In the genomic region with DNA sequence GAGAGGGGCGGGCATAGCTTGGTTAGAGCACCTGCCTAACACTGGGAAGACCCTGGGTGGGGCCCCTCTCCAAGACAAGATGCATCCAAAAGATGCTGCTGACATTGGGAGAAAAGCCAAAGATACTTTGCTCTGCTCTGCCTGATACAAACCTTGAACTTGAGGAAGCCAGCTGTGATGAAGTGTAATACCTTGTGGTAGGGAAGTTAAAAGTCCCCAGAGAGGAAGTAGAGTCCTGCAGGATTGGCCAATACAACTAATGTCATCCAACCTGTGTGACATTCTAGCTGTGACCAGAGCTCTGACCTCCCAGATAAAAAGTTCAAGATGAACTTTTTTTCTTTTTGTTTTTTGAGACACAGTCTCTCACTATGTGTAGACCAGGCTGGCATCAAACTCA, we compare ENCODE assay signal across 10 mouse cellular contexts. TPM values are rescaled to one million over a fixed set of nuclear protein-coding genes. Genes with fewer than 3 reads are reported as not detected.
DNase-seq lines count a peak whose midpoint lies in the region; ATAC-seq and TF ChIP-seq lines count a peak whose summit lies in the region.
"Had no signal": no experiment of that assay in that cellular context is flagged by ENCODE, and none has a peak within 500 bp of the region (broad histone marks: within the 10 kb centered on the region; RNA-seq: fewer than 3 reads in every experiment).

No protein-coding gene starts in this region.

- TF ChIP-seq CTCF in intestine, postnatal 0 days (IDR thresholded peaks at IDR 0.05; ENCODE audit: low read depth), result no peak

- peak overlapping the region; percentile 91 for H3K9ac ChIP-seq in heart, embryonic 13.5 days
- H3K9ac ChIP-seq in midbrain, embryonic 11.5 days (ENCODE audit: low read length), result no peak overlapping the region
- peak overlapping the region; percentile 78; the same call in 1 of the 2 replicates for H3K9ac ChIP-seq in intestine, postnatal 0 days (ENCODE audit: low read depth, low read length)
- no peak overlapping the region for H3K9ac ChIP-seq in stomach, embryonic 14.5 days (replicated peaks; ENCODE audit: low read depth, low read length)

- WGBS in heart, embryonic 13.5 days, result 93% methylated on average over 1 of the region's 1 CpGs
- WGBS in midbrain, embryonic 10.5 days, result 92% methylated on average over 1 of the region's 1 CpGs
- WGBS in midbrain, embryonic 11.5 days, result 100% methylated on average over 1 of the region's 1 CpGs
- 96% methylated on average over 1 of the region's 1 CpGs for WGBS in intestine, postnatal 0 days
- WGBS in stomach, embryonic 14.5 days, result 92% methylated on average over 1 of the region's 1 CpGs

- peaks cover 41% of the 10 kb centered on the region for H3K36me3 ChIP-seq in heart, embryonic 13.5 days
- H3K36me3 ChIP-seq in midbrain, embryonic 10.5 days, result peaks cover 35% of the 10 kb centered on the region
- H3K36me3 ChIP-seq in midbrain, embryonic 11.5 days (ENCODE audit: control insufficient read depth, insufficient read depth, low read length), result no peaks in the 10 kb centered on the region; the same call in 1 of the 2 replicates
- peaks cover 25% of the 10 kb centered on the region; the same call in 1 of the 2 replicates for H3K36me3 ChIP-seq in intestine, postnatal 0 days (ENCODE audit: control insufficient read depth, insufficient read depth)
- H3K36me3 ChIP-seq in stomach, embryonic 14.5 days (ENCODE audit: control insufficient read depth, insufficient read depth, low read length), result peaks cover 10% of the 10 kb centered on the region

- DNase-seq in heart, adult 8-10 months (ENCODE audit: low spot score), result no peak
- DNase-seq in midbrain, embryonic 10.5 days (ENCODE audit: low spot score), result no peak
- no peak for DNase-seq in midbrain, embryonic 11.5 days (ENCODE audit: low spot score, missing footprints)
- no peak for DNase-seq in left cerebral cortex, adult 8-10 months (ENCODE audit: low spot score in 2 of 2)
- DNase-seq in cerebellum, postnatal 25 days, result no peak
- DNase-seq: gastrocnemius, postnatal 10 days had no signal

- ATAC-seq in heart, embryonic 13.5 days (ENCODE audit: extremely low read depth, insufficient number of reproducible peaks, low FRiP score, low TSS enrichment), result no peak
- ATAC-seq in midbrain, embryonic 11.5 days (ENCODE audit: low FRiP score), result no peak
- no peak for ATAC-seq in intestine, postnatal 0 days
- ATAC-seq in stomach, embryonic 14.5 days (ENCODE audit: insufficient number of reproducible peaks, insufficient read depth, low FRiP score, low read depth), result no peak

- no peak overlapping the region for H3K4me3 ChIP-seq in heart, embryonic 13.5 days
- peak overlapping the region; percentile 78; the same call in 1 of the 2 replicates for H3K4me3 ChIP-seq in midbrain, embryonic 10.5 days
- H3K4me3 ChIP-seq in midbrain, embryonic 11.5 days (ENCODE audit: low read depth, low read length), result no peak overlapping the region
- no peak overlapping the region for H3K4me3 ChIP-seq in intestine, postnatal 0 days (ENCODE audit: low read depth, low read length)
- no peak overlapping the region for H3K4me3 ChIP-seq in stomach, embryonic 14.5 days (ENCODE audit: low read depth, low read length)

- H3K4me1 ChIP-seq in heart, embryonic 13.5 days, result peaks cover 45% of the 10 kb centered on the region
- peaks cover 47% of the 10 kb centered on the region for H3K4me1 ChIP-seq in midbrain, embryonic 10.5 days
- peaks cover 21% of the 10 kb centered on the region for H3K4me1 ChIP-seq in midbrain, embryonic 11.5 days (ENCODE audit: control insufficient read depth, insufficient read depth, low read length)
- H3K4me1 ChIP-seq in intestine, postnatal 0 days (replicated peaks; ENCODE audit: control insufficient read depth, insufficient read depth, low read length), result peaks cover 6% of the 10 kb centered on the region; the same call in 1 of the 2 replicates
- peaks cover 19% of the 10 kb centered on the region for H3K4me1 ChIP-seq in stomach, embryonic 14.5 days (ENCODE audit: control insufficient read depth, insufficient read depth, low read length)

- peak overlapping the region; percentile 85 for H3K4me2 ChIP-seq in heart, embryonic 13.5 days
- no peak overlapping the region for H3K4me2 ChIP-seq in midbrain, embryonic 11.5 days
- H3K4me2 ChIP-seq in intestine, postnatal 0 days (replicated peaks; ENCODE audit: low read depth), result peak overlapping the region; percentile 84
- peak overlapping the region; percentile 60; the same call in 1 of the 2 replicates for H3K4me2 ChIP-seq in stomach, embryonic 14.5 days (replicated peaks; ENCODE audit: low read depth, low read length)

- H3K9me3 ChIP-seq in heart, embryonic 13.5 days, result no peaks in the 10 kb centered on the region
- no peaks in the 10 kb centered on the region for H3K9me3 ChIP-seq in midbrain, embryonic 10.5 days (replicated peaks)
- H3K9me3 ChIP-seq in midbrain, embryonic 11.5 days (ENCODE audit: control insufficient read depth, low read length), result no peaks in the 10 kb centered on the region
- H3K9me3 ChIP-seq in intestine, postnatal 0 days (ENCODE audit: control insufficient read depth), result no peaks in the 10 kb centered on the region
- H3K9me3 ChIP-seq in stomach, embryonic 14.5 days (ENCODE audit: control insufficient read depth, low read depth, low read length), result no peaks in the 10 kb centered on the region

- H3K27me3 ChIP-seq in heart, embryonic 13.5 days (replicated peaks), result no peaks in the 10 kb centered on the region
- no peaks in the 10 kb centered on the region for H3K27me3 ChIP-seq in midbrain, embryonic 10.5 days (ENCODE audit: low read depth, poor library complexity, severe bottlenecking)
- no peaks in the 10 kb centered on the region for H3K27me3 ChIP-seq in midbrain, embryonic 11.5 days (ENCODE audit: control insufficient read depth, insufficient read depth, low read length)
- no peaks in the 10 kb centered on the region for H3K27me3 ChIP-seq in intestine, postnatal 0 days (replicated peaks; ENCODE audit: control insufficient read depth, insufficient read depth, low read length)
- no peaks in the 10 kb centered on the region for H3K27me3 ChIP-seq in stomach, embryonic 14.5 days (ENCODE audit: control insufficient read depth, insufficient read depth, low read length)

- peak overlapping the region; percentile 89; the same call in 1 of the 2 replicates for H3K27ac ChIP-seq in heart, embryonic 13.5 days (replicated peaks)
- no peak overlapping the region for H3K27ac ChIP-seq in midbrain, embryonic 10.5 days (replicated peaks)
- no peak overlapping the region for H3K27ac ChIP-seq in midbrain, embryonic 11.5 days (ENCODE audit: low read depth, low read length)
- H3K27ac ChIP-seq in intestine, postnatal 0 days (ENCODE audit: low read depth, low read length), result peak overlapping the region; percentile 91
- no peak overlapping the region; the same call in 1 of the 2 replicates for H3K27ac ChIP-seq in stomach, embryonic 14.5 days (ENCODE audit: low read length)

RNA-seq across cellular contexts. Expression of gene D17H6S53E, which starts 1.1 kb away (rescaled TPM):
- 8.7 and 9.7 TPM in 2 replicates for polyA plus RNA-seq in heart, embryonic 13.5 days (2015; fragmentation: Nextera tagmentation; extraction: Ambion mirVana)
- total RNA-seq in heart, adult 8-10 months (2022), result 10 to 100 TPM; 27.8 to 33.4 (median 30.3) TPM
- 9.5 and 9.6 TPM in 2 replicates for polyA plus RNA-seq in midbrain, embryonic 10.5 days (2016; fragmentation: Nextera tagmentation; extraction: Ambion mirVana)
- polyA plus RNA-seq in midbrain, embryonic 11.5 days (2014; fragmentation: Nextera tagmentation; extraction: Ambion mirVana), result 7.1 and 8.1 TPM in 2 replicates
- 26.3 and 29.7 TPM in 2 replicates for polyA plus RNA-seq in intestine, postnatal 0 days (2015; fragmentation: Nextera tagmentation; extraction: Ambion mirVana)
- 10.1 and 13.3 TPM in 2 replicates for polyA plus RNA-seq in stomach, embryonic 14.5 days (2014; fragmentation: Nextera tagmentation; extraction: Ambion mirVana)
- total RNA-seq in left cerebral cortex, adult 8-10 months (2022), result 10 to 100 TPM; 25.6 to 34.3 (median 30.1) TPM

RNA-seq across cellular contexts. Expression of gene Csnk2b, which starts 3.2 kb away (rescaled TPM):
- polyA plus RNA-seq in heart, embryonic 13.5 days (2015; fragmentation: Nextera tagmentation; extraction: Ambion mirVana), result 215 and 231 TPM in 2 replicates
- 100 to 1,000 TPM; 152 to 184 (median 155) TPM for total RNA-seq in heart, adult 8-10 months (2022)
- polyA plus RNA-seq in midbrain, embryonic 10.5 days (2016; fragmentation: Nextera tagmentation; extraction: Ambion mirVana), result 299 and 306 TPM in 2 replicates
- 293 and 299 TPM in 2 replicates for polyA plus RNA-seq in midbrain, embryonic 11.5 days (2014; fragmentation: Nextera tagmentation; extraction: Ambion mirVana)
- polyA plus RNA-seq in intestine, postnatal 0 days (2015; fragmentation: Nextera tagmentation; extraction: Ambion mirVana), result 262 and 264 TPM in 2 replicates
- 269 and 270 TPM in 2 replicates for polyA plus RNA-seq in stomach, embryonic 14.5 days (2014; fragmentation: Nextera tagmentation; extraction: Ambion mirVana)
- 100 to 1,000 TPM; 188 to 228 (median 194) TPM for total RNA-seq in left cerebral cortex, adult 8-10 months (2022)

RNA-seq across cellular contexts. Expression of gene Gpank1, which starts 3.8 kb away (rescaled TPM):
- polyA plus RNA-seq in heart, embryonic 13.5 days (2015; fragmentation: Nextera tagmentation; extraction: Ambion mirVana), result 10.7 and 14.1 TPM in 2 replicates
- 10 to 100 TPM in 1 of 4 experiments, 1 to 10 TPM in 3; 6.6 to 10.2 (median 8.2) TPM for total RNA-seq in heart, adult 8-10 months (2022)
- 33.4 and 34.5 TPM in 2 replicates for polyA plus RNA-seq in midbrain, embryonic 10.5 days (2016; fragmentation: Nextera tagmentation; extraction: Ambion mirVana)
- 24.4 and 26.3 TPM in 2 replicates for polyA plus RNA-seq in midbrain, embryonic 11.5 days (2014; fragmentation: Nextera tagmentation; extraction: Ambion mirVana)
- polyA plus RNA-seq in intestine, postnatal 0 days (2015; fragmentation: Nextera tagmentation; extraction: Ambion mirVana), result 15.0 and 16.6 TPM in 2 replicates
- 20.3 and 21.9 TPM in 2 replicates for polyA plus RNA-seq in stomach, embryonic 14.5 days (2014; fragmentation: Nextera tagmentation; extraction: Ambion mirVana)
- total RNA-seq in left cerebral cortex, adult 8-10 months (2022), result 10 to 100 TPM; 19.7 to 24.5 (median 22.8) TPM

RNA-seq across cellular contexts. Expression of gene Apom, which starts 6.8 kb away (rescaled TPM):
- 2.2 and 19.0 TPM in 2 replicates for polyA plus RNA-seq in heart, embryonic 13.5 days (2015; fragmentation: Nextera tagmentation; extraction: Ambion mirVana)
- total RNA-seq in heart, adult 8-10 months (2022), result under 1 TPM in 1 of 4 experiments, not detected in 3; 0.26 TPM
- 0.53 and 0.66 TPM in 2 replicates for polyA plus RNA-seq in midbrain, embryonic 10.5 days (2016; fragmentation: Nextera tagmentation; extraction: Ambion mirVana)
- 0.37 and 0.45 TPM in 2 replicates for polyA plus RNA-seq in midbrain, embryonic 11.5 days (2014; fragmentation: Nextera tagmentation; extraction: Ambion mirVana)
- 18.3 and 22.5 TPM in 2 replicates for polyA plus RNA-seq in intestine, postnatal 0 days (2015; fragmentation: Nextera tagmentation; extraction: Ambion mirVana)
- polyA plus RNA-seq in stomach, embryonic 14.5 days (2014; fragmentation: Nextera tagmentation; extraction: Ambion mirVana), result 0.75 and 0.77 TPM in 2 replicates
- total RNA-seq in left cerebral cortex, adult 8-10 months (2022), result not detected
- total RNA-seq: gastrocnemius, postnatal 10 days; left cerebral cortex, adult 18-20 months had no signal

RNA-seq across cellular contexts. Expression of gene Ly6g5b, which starts 9.9 kb away (rescaled TPM):
- 0.40 and 0.80 TPM in 2 replicates for polyA plus RNA-seq in heart, embryonic 13.5 days (2015; fragmentation: Nextera tagmentation; extraction: Ambion mirVana)
- total RNA-seq in heart, adult 8-10 months (2022), result not detected
- 0.99 and 1.1 TPM in 2 replicates for polyA plus RNA-seq in midbrain, embryonic 10.5 days (2016; fragmentation: Nextera tagmentation; extraction: Ambion mirVana)
- 0.86 and 1.2 TPM in 2 replicates for polyA plus RNA-seq in midbrain, embryonic 11.5 days (2014; fragmentation: Nextera tagmentation; extraction: Ambion mirVana)
- polyA plus RNA-seq in intestine, postnatal 0 days (2015; fragmentation: Nextera tagmentation; extraction: Ambion mirVana), result 0.46 and 0.59 TPM in 2 replicates
- 0.49 and 0.81 TPM in 2 replicates for polyA plus RNA-seq in stomach, embryonic 14.5 days (2014; fragmentation: Nextera tagmentation; extraction: Ambion mirVana)
- total RNA-seq in left cerebral cortex, adult 8-10 months (2022), result under 1 TPM; 0.32 to 1.00 (median 0.46) TPM

Comparison
In these comparisons a context has a peak if more than half of its experiments do, and no peak if none do; other contexts are left out.
1. H3K27ac ChIP-seq: peak in heart, embryonic 13.5 days (single experiment) and intestine, postnatal 0 days (single experiment); none in midbrain, embryonic 10.5 days (single experiment), midbrain, embryonic 11.5 days (single experiment) and stomach, embryonic 14.5 days (single experiment).
2. H3K9ac ChIP-seq: peak in heart, embryonic 13.5 days (single experiment) and intestine, postnatal 0 days (single experiment); none in midbrain, embryonic 11.5 days (single experiment) and stomach, embryonic 14.5 days (single experiment).